Comparison of ENCODE assay signal across 8 mouse cellular contexts in the genomic region with DNA sequence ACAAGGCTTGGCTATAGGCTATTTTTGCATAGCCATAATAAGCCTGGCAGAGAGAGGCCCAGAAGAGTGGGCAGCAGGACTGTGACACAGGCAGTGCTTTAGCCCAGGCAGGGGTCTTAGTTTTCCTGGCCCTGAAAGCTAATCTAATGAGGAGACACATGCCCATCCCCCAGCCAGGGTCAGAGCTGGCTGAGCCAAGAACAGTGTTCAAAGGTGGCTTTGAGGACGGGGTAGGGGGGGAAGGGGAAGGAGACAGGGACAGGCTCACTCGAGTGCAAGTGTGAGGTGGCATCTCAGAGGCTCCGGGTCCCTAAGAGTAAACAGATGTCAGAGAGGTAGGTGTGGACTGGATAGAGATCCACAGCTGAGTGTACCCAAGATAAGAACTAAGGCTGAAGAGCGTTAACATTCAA. TPM values are rescaled to one million over a fixed set of nuclear protein-coding genes. Genes with fewer than 3 reads are reported as not detected.
DNase-seq lines count a peak whose midpoint lies in the region; ATAC-seq lines count a peak whose summit lies in the region.

No protein-coding gene starts in this region.

- ATAC-seq in forebrain, embryonic 16.5 days = no peak
- ATAC-seq in frontal cortex, adult (ENCODE audit: low TSS enrichment) = no peak; the same call in 1 of the 2 replicates

- H3K4me2 ChIP-seq in forebrain, embryonic 16.5 days (ENCODE audit: low read length) = no peak overlapping the region

- no peak overlapping the region for H3K4me3 ChIP-seq in forebrain, embryonic 16.5 days (replicated peaks; ENCODE audit: low read length)

- no peaks in the 10 kb centered on the region for H3K9me3 ChIP-seq in forebrain, embryonic 16.5 days (ENCODE audit: control insufficient read depth, low read length)

- H3K9ac ChIP-seq in forebrain, embryonic 16.5 days (replicated peaks; ENCODE audit: low read depth, low read length) = no peak overlapping the region

- H3K27me3 ChIP-seq in forebrain, embryonic 16.5 days (replicated peaks; ENCODE audit: control insufficient read depth, insufficient read depth, low read length) = peaks cover 2% of the 10 kb centered on the region

- 14% methylated on average over 4 of the region's 4 CpGs for WGBS in forebrain, embryonic 16.5 days

- no peaks in the 10 kb centered on the region for H3K36me3 ChIP-seq in forebrain, embryonic 16.5 days (ENCODE audit: control insufficient read depth, insufficient read depth)

- peaks cover 55% of the 10 kb centered on the region for H3K4me1 ChIP-seq in forebrain, embryonic 16.5 days (replicated peaks; ENCODE audit: control insufficient read depth, insufficient read depth, low read length)

- peak overlapping the region; percentile 21 for H3K27ac ChIP-seq in forebrain, embryonic 16.5 days (ENCODE audit: low read length)

- DNase-seq in adrenal gland, postnatal 10 days = peak; percentile 51
- DNase-seq in adrenal gland, postnatal 4 days (ENCODE audit: low spot score in 2 of 2) = no peak
- DNase-seq in CD4-positive helper T cell, adult 2 months (ENCODE audit: low read depth, low spot score) = peak; percentile 51
- peak; percentile 65 for DNase-seq in kidney, postnatal 14 days
- DNase-seq in neural tube, embryonic 10.5 days (ENCODE audit: extremely low spot score, low spot score) = peak; percentile 40
- no peak for DNase-seq in right cerebral cortex, postnatal 36 days (ENCODE audit: low spot score in 2 of 2)

RNA-seq across cellular contexts. Expression of gene Csrnp1, which starts 3.7 kb away (rescaled TPM):
- 10 to 100 TPM; 11.9 to 24.0 TPM for total RNA-seq in adrenal gland, postnatal 10 days (2021)
- total RNA-seq in adrenal gland, postnatal 4 days (2021) = 10 to 100 TPM; 18.0 to 18.1 TPM
- polyA plus RNA-seq in forebrain, embryonic 16.5 days (2015; fragmentation: Nextera tagmentation; extraction: Ambion mirVana) = 2.0 and 2.5 TPM in 2 replicates

RNA-seq across cellular contexts. Expression of gene Xirp1, which starts 42.6 kb away (rescaled TPM):
- 1 to 10 TPM; 3.1 to 7.4 TPM for total RNA-seq in adrenal gland, postnatal 10 days (2021)
- total RNA-seq in adrenal gland, postnatal 4 days (2021) = 1 to 10 TPM; 2.2 to 5.6 TPM
- polyA plus RNA-seq in forebrain, embryonic 16.5 days (2015; fragmentation: Nextera tagmentation; extraction: Ambion mirVana) = not detected in 2 replicates

RNA-seq across cellular contexts. Expression of gene Ttc21a, which starts 43.4 kb away (rescaled TPM):
- total RNA-seq in adrenal gland, postnatal 10 days (2021) = under 1 TPM; 0.21 to 0.33 TPM
- under 1 TPM; 0.34 TPM for total RNA-seq in adrenal gland, postnatal 4 days (2021)
- polyA plus RNA-seq in forebrain, embryonic 16.5 days (2015; fragmentation: Nextera tagmentation; extraction: Ambion mirVana) = 0.37 and 0.76 TPM in 2 replicates

RNA-seq across cellular contexts. Expression of gene Gorasp1, which starts 43.4 kb away (rescaled TPM):
- 10 to 100 TPM; 18.9 to 25.7 TPM for total RNA-seq in adrenal gland, postnatal 10 days (2021)
- 10 to 100 TPM; 26.9 to 27.1 TPM for total RNA-seq in adrenal gland, postnatal 4 days (2021)
- polyA plus RNA-seq in forebrain, embryonic 16.5 days (2015; fragmentation: Nextera tagmentation; extraction: Ambion mirVana) = 23.8 and 30.4 TPM in 2 replicates

Comparison
In these comparisons a context has a peak if more than half of its experiments do, and no peak if none do; other contexts are left out.
1. DNase-seq: peak in adrenal gland, postnatal 10 days (single experiment), CD4-positive helper T cell, adult 2 months (single experiment), kidney, postnatal 14 days (single experiment) and neural tube, embryonic 10.5 days (single experiment); none in adrenal gland, postnatal 4 days (0 of 2) and right cerebral cortex, postnatal 36 days (0 of 2).